Mouse (Mus musculus) liver, embryonic 16.5 days (tissue): ENCODE results near the gene Sptbn1. TPM values are rescaled to one million over a fixed set of nuclear protein-coding genes. Genes with fewer than 3 reads are reported as not detected.
"Not testable (repeated sequence)": the region's sequence is repeated elsewhere in the genome, so short reads cannot be mapped to it uniquely, and the experiment has no call there.

Source experiments
- ATAC-seq: fragments of 200-750 bp; cut with Nextera tagmentation; 2 replicates; pipeline ENCODE4 v1.8.0; 2017; ENCODE audit warnings: low read depth, mild to moderate bottlenecking, moderate number of reproducible peaks, moderate library complexity
- H3K27ac ChIP-seq: fragments of 300-500 bp; sonication (generic); 2 replicates; pipeline ENCODE4 v1.5.1; 2014; ENCODE audit warnings: mild to moderate bottlenecking, low read length
- H3K27me3 ChIP-seq: fragments of 300-500 bp; sonication (generic); 2 replicates; pipeline ENCODE4 v1.6.1; 2014; ENCODE audit warnings: low read depth, low read length, mixed read lengths; ENCODE audit not compliant: control insufficient read depth, insufficient read depth
- H3K36me3 ChIP-seq: fragments of 300-500 bp; sonication (generic); 2 replicates; pipeline ENCODE4 v1.6.1; 2014; ENCODE audit warnings: mild to moderate bottlenecking; ENCODE audit not compliant: control insufficient read depth, insufficient read depth
- H3K4me1 ChIP-seq: fragments of 300-500 bp; sonication (generic); 2 replicates; pipeline ENCODE4 v1.6.1; 2014; ENCODE audit warnings: low read depth, low read length, mixed read lengths; ENCODE audit not compliant: control insufficient read depth
- H3K4me2 ChIP-seq: fragments of 300-500 bp; sonication (generic); 2 replicates; pipeline ENCODE4 v1.6.1; 2014; ENCODE audit warnings: low read depth, low read length, mixed read lengths
- H3K4me3 ChIP-seq: fragments of 300-500 bp; sonication (generic); 2 replicates; pipeline ENCODE4 v1.5.1; 2014; ENCODE audit warnings: low read depth, mild to moderate bottlenecking, low read length
- H3K9ac ChIP-seq: fragments of 300-500 bp; sonication (generic); 2 replicates; pipeline ENCODE4 v1.6.1; 2014; ENCODE audit warnings: low read depth, low read length
- H3K9me3 ChIP-seq: fragments of 300-500 bp; sonication (generic); replicated peaks from 2 replicates; pipeline ENCODE4 v1.6.1; 2016; ENCODE audit warnings: low read length; ENCODE audit not compliant: control insufficient read depth
- WGBS: fragments of 180-500 bp; shearing (Covaris S2); extraction: QIAGEN DNeasy Blood & Tissue Kit; methylation state at CpG from one replicate; pipeline ENCODE4 v1.1.7; 2014; ENCODE audit not compliant: insufficient replicate concordance; 5-methylcytosine and 5-hydroxymethylcytosine counted together
- polyA plus RNA-seq: library from polyadenylated mRNA; unstranded; fragments of >200 nt; fragmentation: Nextera tagmentation; extraction: Ambion mirVana; gene quantifications from 2 replicates; pipeline ENCODE4 v1.2.1, GENCODE M21; 2015

Gene Sptbn1
- polyA plus RNA-seq, 1 experiment from 2014 or later = 18.6 TPM

GRCm38 (mm10) chr11:30258739-30259350 lies 9.1 kb downstream of the Sptbn1 start:
- Histone ChIP-seq H3K4me1 (no peaks in the 10 kb centered on the region), H3K36me3 (no peaks in the 10 kb centered on the region), H3K27ac (no peak overlapping the region), H3K4me2 (no peak overlapping the region), H3K9me3 (no peaks in the 10 kb centered on the region), H3K9ac (no peak overlapping the region), H3K4me3 (no peak overlapping the region), H3K27me3 (no peaks in the 10 kb centered on the region)
- WGBS = 56% methylated on average over 6 of the region's 6 CpGs
- no peak for ATAC-seq

- Histone ChIP-seq H3K27me3 (no peaks in the 10 kb centered on the region), H3K4me3 (no peak overlapping the region), H3K4me1 (no peaks in the 10 kb centered on the region), H3K9ac (no peak overlapping the region), H3K4me2 (no peak overlapping the region), H3K36me3 (no peaks in the 10 kb centered on the region), H3K9me3 (no peaks in the 10 kb centered on the region), H3K27ac (no peak overlapping the region)
- no peak for ATAC-seq
- WGBS = 19% methylated on average over 1 of the region's 1 CpGs
Measured at GRCm38 (mm10) chr11:30257812-30258211, 10.2 kb downstream of the Sptbn1 start.

GRCm38 (mm10) chr11:30257085-30257484 lies 10.9 kb downstream of the Sptbn1 start:
- no peaks in the 10 kb centered on the region for H3K4me1 ChIP-seq
- no peak overlapping the region for H3K27ac ChIP-seq
- H3K27me3 ChIP-seq = no peaks in the 10 kb centered on the region
- no peak overlapping the region for H3K4me2 ChIP-seq
- H3K4me3 ChIP-seq = no peak overlapping the region
- H3K9me3 ChIP-seq = no peaks in the 10 kb centered on the region
- H3K36me3 ChIP-seq = no peaks in the 10 kb centered on the region
- ATAC-seq = no peak
- H3K9ac ChIP-seq = no peak overlapping the region

- no peak for ATAC-seq
- Histone ChIP-seq H3K9ac (no peak overlapping the region), H3K27ac (no peak overlapping the region), H3K27me3 (no peaks in the 10 kb centered on the region), H3K36me3 (no peaks in the 10 kb centered on the region), H3K4me2 (no peak overlapping the region), H3K4me3 (no peak overlapping the region), H3K4me1 (no peaks in the 10 kb centered on the region), H3K9me3 (no peaks in the 10 kb centered on the region)
- 76% methylated on average over 5 of the region's 5 CpGs for WGBS
Measured at GRCm38 (mm10) chr11:30256491-30256890, 11.5 kb downstream of the Sptbn1 start.

- not testable (repeated sequence) for H3K4me3 ChIP-seq, ATAC-seq, H3K9me3 ChIP-seq, H3K4me2 ChIP-seq, H3K9ac ChIP-seq, H3K4me1 ChIP-seq, H3K27me3 ChIP-seq, H3K27ac ChIP-seq, H3K36me3 ChIP-seq
- 75% methylated on average over 3 of the region's 3 CpGs for WGBS
Measured at GRCm38 (mm10) chr11:30255211-30255610, 12.8 kb downstream of the Sptbn1 start.

- Histone ChIP-seq H3K4me1 (no peaks in the 10 kb centered on the region), H3K4me3 (no peak overlapping the region), H3K9me3 (no peaks in the 10 kb centered on the region), H3K27ac (no peak overlapping the region), H3K36me3 (no peaks in the 10 kb centered on the region), H3K27me3 (no peaks in the 10 kb centered on the region), H3K9ac (no peak overlapping the region), H3K4me2 (no peak overlapping the region)
- no peak for ATAC-seq
- 67% methylated on average over 11 of the region's 11 CpGs for WGBS
Measured at GRCm38 (mm10) chr11:30251294-30251904, 16.6 kb downstream of the Sptbn1 start.

GRCm38 (mm10) chr11:30249452-30250016 lies 18.4 kb downstream of the Sptbn1 start:
- no peak overlapping the region for H3K4me2 ChIP-seq
- H3K9ac ChIP-seq = no peak overlapping the region
- H3K9me3 ChIP-seq = no peaks in the 10 kb centered on the region
- H3K27ac ChIP-seq = no peak overlapping the region
- 62% methylated on average over 4 of the region's 4 CpGs for WGBS
- no peak for ATAC-seq
- no peaks in the 10 kb centered on the region for H3K4me1 ChIP-seq
- H3K36me3 ChIP-seq = no peaks in the 10 kb centered on the region
- no peaks in the 10 kb centered on the region for H3K27me3 ChIP-seq
- H3K4me3 ChIP-seq = no peak overlapping the region

GRCm38 (mm10) chr11:30247106-30247505 lies 20.9 kb downstream of the Sptbn1 start:
- no peaks in the 10 kb centered on the region for H3K4me1 ChIP-seq
- ATAC-seq = no peak
- 30% methylated on average over 1 of the region's 1 CpGs for WGBS

GRCm38 (mm10) chr11:30246161-30246560 lies 21.8 kb downstream of the Sptbn1 start:
- no peak for ATAC-seq
- Histone ChIP-seq H3K9ac (no peak overlapping the region), H3K9me3 (no peaks in the 10 kb centered on the region), H3K36me3 (no peaks in the 10 kb centered on the region), H3K4me3 (no peak overlapping the region), H3K27me3 (no peaks in the 10 kb centered on the region), H3K4me2 (no peak overlapping the region), H3K4me1 (no peaks in the 10 kb centered on the region), H3K27ac (no peak overlapping the region)
- WGBS = 74% methylated on average over 11 of the region's 11 CpGs

More at GRCm38 (mm10) chr11:30247106-30247505, 20.9 kb downstream of the Sptbn1 start:
- no peak overlapping the region for H3K4me3 ChIP-seq
- H3K27me3 ChIP-seq = no peaks in the 10 kb centered on the region
- H3K4me2 ChIP-seq = no peak overlapping the region
- H3K27ac ChIP-seq = no peak overlapping the region
- no peak overlapping the region for H3K9ac ChIP-seq
- no peaks in the 10 kb centered on the region for H3K9me3 ChIP-seq
- H3K36me3 ChIP-seq = no peaks in the 10 kb centered on the region
